Mouse (Mus musculus) cerebellum, postnatal 4 days (tissue): ENCODE measurements around the gene Lrrc19.

Experiments
- DNase-seq, 2 experiments: peaks; one replicate each; pipeline ENCODE4 v3.0.0; 2022; ENCODE audit warnings: low spot score in 2 of 2, mixed read lengths in 1 of 2

The Lrrc19 gene

DNA sequence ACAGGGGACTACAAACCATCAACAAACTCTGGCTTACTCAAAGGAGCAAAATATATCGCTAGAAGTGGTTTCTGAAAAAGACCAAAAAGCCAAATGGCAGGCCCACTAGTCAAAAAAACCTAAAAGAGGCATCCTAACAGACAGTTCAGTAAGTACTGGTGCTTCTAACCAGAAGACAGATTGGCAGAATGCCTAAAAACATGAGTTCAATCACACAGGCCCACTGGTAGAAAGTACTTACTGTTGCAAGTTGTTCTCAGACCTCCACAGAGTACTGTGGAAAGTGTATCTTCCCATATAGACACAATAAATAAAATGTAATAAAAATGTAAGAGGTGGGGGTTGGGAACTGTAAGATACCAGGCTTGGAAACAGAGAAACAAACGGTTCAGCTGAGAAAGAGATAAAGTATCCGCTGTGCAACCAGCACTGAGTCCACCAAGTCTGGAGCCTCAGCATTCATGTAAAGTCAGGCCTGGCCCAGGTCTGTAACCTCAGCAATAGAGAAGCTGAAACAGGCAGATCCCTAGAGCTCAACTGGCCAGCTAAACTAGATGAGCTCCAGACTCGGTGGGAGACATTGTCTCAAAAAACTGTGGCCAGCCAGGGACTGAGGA lies 58.1 kb downstream of the Lrrc19 start:
- DNase-seq: no peak
